Mouse (Mus musculus) liver, embryonic 14.5 days (tissue): Measurements from ENCODE around the gene Nectin2.

Experiments used
- CTCF ChIP-seq: IDR thresholded peaks from 2 replicates; pipeline ENCODE4 v1.5.1; 2016; ENCODE audit warnings: antibody characterized with exemption, low read depth, control low read depth
- EP300 ChIP-seq: IDR thresholded peaks from 2 replicates; pipeline ENCODE4 v1.6.1; 2016; ENCODE audit warnings: antibody characterized with exemption, low read depth

- TF ChIP-seq CTCF (no peak), EP300 (no peak)
Observed at GRCm38 (mm10) chr7:19770984-19771391, 20.7 kb upstream of the Nectin2 start, which contains the start of gene Bcam.
